Mouse (Mus musculus) erythroblast, embryonic 14.5 days (primary cell): ENCODE measurements around the gene Hlcs. TPM values are rescaled to one million over a fixed set of nuclear protein-coding genes. Genes with fewer than 3 reads are reported as not detected.

Source experiments
- H3K27me3 ChIP-seq: 2 replicates; pipeline ENCODE4 v1.6.1; 2012; ENCODE audit warnings: inconsistent platforms; ENCODE audit not compliant: control insufficient read depth
- H3K36me3 ChIP-seq: 2 replicates; pipeline ENCODE4 v1.6.1; 2012; ENCODE audit warnings: mild to moderate bottlenecking, inconsistent platforms; ENCODE audit not compliant: control insufficient read depth
- H3K4me1 ChIP-seq: 2 replicates; pipeline ENCODE4 v1.6.1; 2012; ENCODE audit warnings: inconsistent platforms; ENCODE audit not compliant: control insufficient read depth
- H3K4me3 ChIP-seq: replicated peaks from 2 replicates; pipeline ENCODE3; 2012; ENCODE audit warnings: moderate library complexity, mild to moderate bottlenecking, inconsistent platforms
- H3K9me3 ChIP-seq: 2 replicates; pipeline ENCODE4 v1.6.1; 2012; ENCODE audit warnings: low read length, inconsistent platforms, mixed read lengths; ENCODE audit not compliant: control insufficient read depth
- GATA1 ChIP-seq: IDR thresholded peaks from 2 replicates; pipeline ENCODE4 v1.6.1; 2012; ENCODE audit warnings: low read length, inconsistent platforms, mixed read lengths
- TAL1 ChIP-seq: IDR thresholded peaks from 3 replicates; pipeline ENCODE4 v1.6.1; 2012; ENCODE audit warnings: low read length, inconsistent platforms, mixed read lengths
- polyA plus RNA-seq: library from polyadenylated mRNA; stranded (reverse); fragments of >175 nt; gene quantifications from 2 replicates; pipeline ENCODE4 v1.2.3, GENCODE M21; 2012

Hlcs gene
- polyA plus RNA-seq, 1 experiment: 0.06 TPM

- Histone ChIP-seq H3K9me3 (no peaks in the 10 kb centered on the region), H3K4me1 (no peaks in the 10 kb centered on the region), H3K27me3 (peaks cover 100% of the 10 kb centered on the region), H3K4me3 (no peak overlapping the region), H3K36me3 (no peaks in the 10 kb centered on the region)
- TF ChIP-seq GATA1 (no peak), TAL1 (no peak)
Measured at GRCm38 (mm10) chr16:94092511-94093150, 220.7 kb downstream of the Hlcs start.

DNA sequence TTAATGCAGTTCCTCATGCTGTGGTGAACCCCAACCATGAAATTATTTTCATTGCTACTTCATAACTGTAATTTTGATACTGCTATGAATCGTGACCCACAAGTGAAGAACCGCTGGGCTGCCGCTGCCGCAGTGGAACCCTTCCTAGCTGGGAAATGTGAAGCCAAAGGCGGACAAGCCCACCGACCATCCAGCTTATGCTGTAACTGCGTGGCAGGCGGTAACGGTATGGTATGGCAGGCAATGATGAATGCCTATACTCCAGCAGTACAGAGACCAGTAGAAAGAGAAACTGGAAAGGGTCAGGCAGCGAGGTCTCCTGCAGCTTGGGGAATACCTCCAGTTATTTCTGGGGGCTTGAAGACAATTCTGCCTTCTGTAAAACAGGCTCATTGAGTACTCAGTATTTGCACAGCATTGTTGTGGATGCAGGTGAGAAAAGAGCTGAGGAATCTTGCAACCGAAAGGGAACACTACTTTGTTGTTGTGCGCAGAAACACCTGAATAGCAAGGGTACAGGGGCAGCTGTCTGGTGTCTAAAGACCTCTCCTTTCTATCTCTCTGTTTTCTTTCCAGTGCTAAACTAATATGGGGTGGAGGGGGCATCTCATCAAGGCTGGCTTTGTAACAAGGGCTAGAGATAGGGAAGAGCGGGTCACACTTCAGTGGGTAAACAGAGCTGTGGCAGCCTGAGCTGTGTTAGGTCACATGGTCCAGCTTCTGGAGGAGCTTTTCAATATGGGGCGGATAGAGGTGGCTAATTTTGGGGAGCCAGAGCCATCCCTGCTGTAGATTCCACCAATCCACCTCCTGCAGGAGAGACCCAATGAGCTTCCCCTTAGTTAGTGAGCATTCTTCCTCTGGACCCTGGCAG is 224.3 kb downstream of the Hlcs start:
- no peak overlapping the region for H3K4me3 ChIP-seq
- no peak for TF ChIP-seq GATA1
- TF ChIP-seq TAL1: no peak
- peaks cover 5% of the 10 kb centered on the region; the same call in 1 of the 2 replicates for H3K9me3 ChIP-seq
- H3K36me3 ChIP-seq: no peaks in the 10 kb centered on the region
- H3K4me1 ChIP-seq: no peaks in the 10 kb centered on the region
- H3K27me3 ChIP-seq: peaks cover 100% of the 10 kb centered on the region

DNA sequence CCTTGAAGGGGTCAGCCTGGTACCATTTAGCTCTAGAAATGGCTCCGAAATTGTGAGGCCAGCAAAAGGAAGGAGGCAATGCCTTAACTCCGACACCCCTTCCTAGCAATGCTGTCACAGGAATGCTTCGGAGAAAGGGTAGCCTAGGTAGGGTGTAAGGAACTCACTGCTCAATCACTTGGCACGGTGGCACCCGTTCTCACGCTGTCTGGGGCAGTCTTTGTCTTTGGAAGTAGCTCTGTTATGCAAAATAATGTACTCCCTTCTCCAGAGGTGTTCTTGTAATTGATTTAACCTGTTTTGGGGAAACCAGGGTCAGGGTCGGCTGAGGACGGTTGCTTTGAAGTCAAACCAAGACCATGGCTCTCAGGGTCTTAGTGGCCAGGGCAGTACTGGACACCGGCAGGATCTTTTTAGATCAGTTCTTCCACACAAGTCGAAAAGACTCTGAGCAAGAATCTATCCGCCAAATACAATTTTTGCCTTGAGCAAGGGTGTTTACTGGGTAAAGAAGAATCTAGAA is 225.1 kb downstream of the Hlcs start:
- H3K36me3 ChIP-seq: no peaks in the 10 kb centered on the region
- peaks cover 100% of the 10 kb centered on the region for H3K27me3 ChIP-seq

GRCm38 (mm10) chr16:94087570-94088225 is 225.7 kb downstream of the Hlcs start:
- Histone ChIP-seq H3K4me1 (no peaks in the 10 kb centered on the region), H3K36me3 (no peaks in the 10 kb centered on the region), H3K4me3 (no peak overlapping the region), H3K9me3 (peaks cover 5% of the 10 kb centered on the region; the same call in 1 of the 2 replicates), H3K27me3 (peaks cover 100% of the 10 kb centered on the region)
- TF ChIP-seq GATA1 (no peak), TAL1 (no peak)

More for the DNA sequence above, 225.1 kb downstream of the Hlcs start:
- peaks cover 5% of the 10 kb centered on the region; the same call in 1 of the 2 replicates for H3K9me3 ChIP-seq
- no peaks in the 10 kb centered on the region for H3K4me1 ChIP-seq
- H3K4me3 ChIP-seq: no peak overlapping the region
- TF ChIP-seq GATA1: no peak
- TF ChIP-seq TAL1: no peak

GRCm38 (mm10) chr16:94086701-94087569 is 226.4 kb downstream of the Hlcs start:
- no peaks in the 10 kb centered on the region for H3K36me3 ChIP-seq
- no peak for TF ChIP-seq TAL1
- TF ChIP-seq GATA1: no peak
- H3K4me1 ChIP-seq: no peaks in the 10 kb centered on the region
- H3K9me3 ChIP-seq: peaks cover 5% of the 10 kb centered on the region; the same call in 1 of the 2 replicates
- no peak overlapping the region for H3K4me3 ChIP-seq
- H3K27me3 ChIP-seq: peaks cover 100% of the 10 kb centered on the region

DNA sequence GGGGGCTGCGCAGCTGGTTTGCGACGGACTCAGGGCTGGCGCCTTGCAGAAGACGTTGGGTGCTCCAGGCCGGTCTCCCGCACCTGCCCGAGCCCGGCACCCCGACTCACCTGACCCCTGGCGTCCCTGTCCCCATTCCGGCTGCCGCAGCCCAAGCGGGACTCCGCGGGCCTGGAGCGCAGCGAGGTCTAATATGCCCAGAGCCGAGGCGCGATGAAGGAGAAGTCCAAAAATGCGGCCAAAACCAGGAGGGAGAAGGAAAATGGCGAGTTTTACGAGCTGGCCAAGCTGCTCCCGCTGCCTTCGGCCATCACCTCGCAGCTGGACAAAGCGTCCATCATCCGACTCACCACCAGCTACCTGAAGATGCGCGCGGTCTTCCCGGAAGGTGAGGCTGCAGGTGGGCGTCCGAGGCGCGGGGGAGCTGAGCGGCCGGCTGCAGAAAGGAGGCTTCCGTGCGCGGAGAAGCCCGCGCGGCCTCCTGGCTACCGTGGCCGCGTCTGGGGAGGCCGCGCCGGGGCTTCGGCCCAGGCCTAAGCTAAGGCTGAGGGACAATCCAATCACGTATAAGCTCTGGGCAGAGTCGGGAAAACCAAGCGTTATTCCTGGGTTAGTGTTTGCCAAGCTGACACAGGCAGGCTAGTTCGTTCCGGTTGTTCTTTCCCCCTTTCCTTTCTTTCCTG is 227.6 kb downstream of the Hlcs start:
- peaks cover 100% of the 10 kb centered on the region for H3K27me3 ChIP-seq
- TF ChIP-seq GATA1 (no peak), TAL1 (no peak)
- no peak overlapping the region for H3K4me3 ChIP-seq

DNA sequence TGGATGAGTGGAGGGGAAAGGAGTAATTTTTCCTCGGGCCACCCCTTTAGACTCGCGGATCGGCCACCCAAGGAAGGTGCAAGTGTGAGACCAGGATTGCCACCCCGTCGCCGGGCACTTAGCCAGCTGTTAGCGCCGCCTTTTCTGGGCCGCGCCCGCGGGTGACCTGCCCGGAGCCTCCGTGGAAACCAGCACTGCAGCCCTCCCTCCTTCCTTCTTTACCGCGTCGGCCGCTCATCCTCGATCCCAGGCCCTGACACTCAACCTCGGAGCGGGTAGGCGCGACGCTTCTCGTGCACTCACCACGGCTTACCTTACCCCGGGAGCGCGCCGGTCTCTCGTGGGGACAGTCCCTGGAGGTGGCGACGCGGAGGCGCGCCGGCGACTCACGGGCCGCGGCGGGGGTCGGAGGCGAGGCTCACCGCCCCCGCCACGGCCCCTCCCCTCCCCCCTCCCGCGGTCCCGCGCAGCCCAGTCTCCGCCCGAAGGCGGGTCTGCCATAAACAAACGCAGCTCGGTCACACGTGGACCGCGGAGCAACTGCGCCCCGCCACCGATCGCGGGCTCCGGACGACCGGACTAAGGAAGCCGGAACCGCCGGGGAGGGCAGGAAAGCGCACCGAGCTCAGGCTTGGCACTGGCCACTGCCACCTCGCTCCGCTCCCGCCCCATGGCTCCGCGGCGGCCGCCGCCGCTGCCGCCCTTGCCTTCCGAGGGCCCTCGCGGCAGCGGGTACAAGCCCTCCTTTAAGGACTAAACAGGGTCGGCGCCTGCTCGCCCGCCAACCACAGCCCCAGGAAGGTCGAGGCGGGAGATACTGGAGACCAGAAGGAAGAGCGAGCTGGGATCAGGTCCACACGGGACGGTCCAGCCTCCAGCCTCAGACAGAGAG is 228.4 kb downstream of the Hlcs start, which contains the start of gene Sim2:
TSS of gene Sim2 (plus strand) at position 221 of the 892 bp plus-strand sequence.
- Histone ChIP-seq H3K4me1 (no peaks in the 10 kb centered on the region), H3K4me3 (no peak within 1 kb of the TSS), H3K27me3 (peaks cover 100% of the 10 kb centered on the region), H3K36me3 (no peaks in the 10 kb centered on the region), H3K9me3 (peaks cover 5% of the 10 kb centered on the region; the same call in 1 of the 2 replicates)
- TF ChIP-seq GATA1 (no peak), TAL1 (no peak)

More for the DNA sequence above, 227.6 kb downstream of the Hlcs start:
- peaks cover 5% of the 10 kb centered on the region; the same call in 1 of the 2 replicates for H3K9me3 ChIP-seq
- H3K4me1 ChIP-seq: no peaks in the 10 kb centered on the region
- H3K36me3 ChIP-seq: no peaks in the 10 kb centered on the region
